15 mouse cellular contexts compared by ENCODE assay signal in genomic region chr14:51988731-51989130, GRCm38 (mm10). TPM values are rescaled to one million over a fixed set of nuclear protein-coding genes. Genes with fewer than 3 reads are reported as not detected.
DNase-seq lines count a peak whose midpoint lies in the region; ATAC-seq and TF ChIP-seq lines count a peak whose summit lies in the region.
"Had no signal": no experiment of that assay in that cellular context is flagged by ENCODE, and none has a peak within 500 bp of the region (broad histone marks: within the 10 kb centered on the region; RNA-seq: fewer than 3 reads in every experiment).

No protein-coding gene starts in this region.

- H3K27ac ChIP-seq in hindbrain, embryonic 10.5 days: peak overlapping the region; percentile 56
- H3K27ac ChIP-seq in hindbrain, embryonic 14.5 days: no peak overlapping the region
- H3K27ac ChIP-seq in kidney, postnatal 0 days: no peak overlapping the region
- no peak overlapping the region for H3K27ac ChIP-seq in forebrain, postnatal 0 days (ENCODE audit: low read depth, low read length)
- H3K27ac ChIP-seq: hindbrain, embryonic 15.5 days; limb, embryonic 15.5 days had no signal

- H3K4me3 ChIP-seq in hindbrain, embryonic 10.5 days: 0 out of 2 replicates have a peak overlapping the region, but pooled peaks have one; percentile 14
- H3K4me3 ChIP-seq in hindbrain, embryonic 14.5 days (replicated peaks; ENCODE audit: low read length): no peak overlapping the region
- no peak overlapping the region for H3K4me3 ChIP-seq in kidney, postnatal 0 days (replicated peaks; ENCODE audit: low read depth, low read length)
- no peak overlapping the region for H3K4me3 ChIP-seq in forebrain, postnatal 0 days (ENCODE audit: low read depth, low read length)
- H3K4me3 ChIP-seq: hindbrain, embryonic 15.5 days; limb, embryonic 15.5 days had no signal

- peaks cover 64% of the 10 kb centered on the region for H3K36me3 ChIP-seq in hindbrain, embryonic 10.5 days
- H3K36me3 ChIP-seq in hindbrain, embryonic 14.5 days (replicated peaks; ENCODE audit: control insufficient read depth, insufficient read depth): peaks cover 61% of the 10 kb centered on the region
- peaks cover 43% of the 10 kb centered on the region for H3K36me3 ChIP-seq in kidney, postnatal 0 days (ENCODE audit: insufficient read depth, low read length)
- H3K36me3 ChIP-seq in forebrain, postnatal 0 days (ENCODE audit: insufficient read depth): peaks cover 50% of the 10 kb centered on the region

- H3K9me3 ChIP-seq in hindbrain, embryonic 10.5 days: no peaks in the 10 kb centered on the region
- H3K9me3 ChIP-seq in hindbrain, embryonic 14.5 days (ENCODE audit: control insufficient read depth, low read length): no peaks in the 10 kb centered on the region
- no peaks in the 10 kb centered on the region for H3K9me3 ChIP-seq in kidney, postnatal 0 days (replicated peaks; ENCODE audit: low read length)
- no peaks in the 10 kb centered on the region for H3K9me3 ChIP-seq in forebrain, postnatal 0 days (ENCODE audit: low read length)
- H3K9me3 ChIP-seq: hindbrain, embryonic 15.5 days; limb, embryonic 15.5 days had no signal

- no peaks in the 10 kb centered on the region for H3K27me3 ChIP-seq in hindbrain, embryonic 10.5 days (ENCODE audit: insufficient read depth, poor library complexity, severe bottlenecking)
- H3K27me3 ChIP-seq in hindbrain, embryonic 14.5 days (ENCODE audit: control insufficient read depth, insufficient read depth, low read length): no peaks in the 10 kb centered on the region
- H3K27me3 ChIP-seq in kidney, postnatal 0 days (ENCODE audit: insufficient read depth, low read length): no peaks in the 10 kb centered on the region
- H3K27me3 ChIP-seq in forebrain, postnatal 0 days (ENCODE audit: insufficient read depth, low read length): no peaks in the 10 kb centered on the region
- H3K27me3 ChIP-seq: hindbrain, embryonic 15.5 days; limb, embryonic 15.5 days had no signal

- ATAC-seq in hindbrain, embryonic 14.5 days (ENCODE audit: low FRiP score): no peak
- ATAC-seq in kidney, postnatal 0 days (replicated peaks; ENCODE audit: low FRiP score, low read depth): peak; percentile 65
- no peak for ATAC-seq in forebrain, postnatal 0 days

- DNase-seq in hindbrain, embryonic 10.5 days (ENCODE audit: low spot score): no peak
- DNase-seq in hindbrain, embryonic 14.5 days (ENCODE audit: low spot score): no peak
- DNase-seq in urinary bladder, postnatal 14 days (ENCODE audit: low spot score): peak; percentile 29
- no peak for DNase-seq in urinary bladder, postnatal 4 days (ENCODE audit: low spot score in 2 of 2)
- DNase-seq in kidney, postnatal 0 days (ENCODE audit: low spot score): peak; percentile 27
- DNase-seq in forebrain, postnatal 0 days: no peak
- DNase-seq in embryo, embryonic 10.5 days (ENCODE audit: low spot score): no peak
- no peak for DNase-seq in urinary bladder, adult 18-20 months (ENCODE audit: low spot score in 2 of 2)
- DNase-seq: adrenal gland, postnatal 14 days; lung, postnatal 14 days; spleen, adult 18-20 months; thymus, adult 18-20 months had no signal

- WGBS in hindbrain, embryonic 10.5 days: 75% methylated on average over 12 of the region's 12 CpGs
- WGBS in hindbrain, embryonic 14.5 days: 81% methylated on average over 12 of the region's 12 CpGs
- 56% methylated on average over 12 of the region's 12 CpGs for WGBS in kidney, postnatal 0 days
- WGBS in forebrain, postnatal 0 days: 77% methylated on average over 12 of the region's 12 CpGs

- no peak overlapping the region for H3K4me2 ChIP-seq in hindbrain, embryonic 14.5 days (replicated peaks)
- H3K4me2 ChIP-seq in kidney, postnatal 0 days (ENCODE audit: low read length): no peak overlapping the region
- H3K4me2 ChIP-seq in forebrain, postnatal 0 days (ENCODE audit: low read depth): no peak overlapping the region
- H3K4me2 ChIP-seq: hindbrain, embryonic 15.5 days; limb, embryonic 15.5 days had no signal

- H3K9ac ChIP-seq in hindbrain, embryonic 14.5 days: no peak overlapping the region
- H3K9ac ChIP-seq in kidney, postnatal 0 days (ENCODE audit: low read depth, low read length): no peak overlapping the region
- no peak overlapping the region for H3K9ac ChIP-seq in forebrain, postnatal 0 days
- H3K9ac ChIP-seq: hindbrain, embryonic 15.5 days; limb, embryonic 15.5 days had no signal

- no peak; the same call in 1 of the 2 replicates for TF ChIP-seq CTCF in kidney, postnatal 0 days (IDR thresholded peaks at IDR 0.05; ENCODE audit: low read depth)
- TF ChIP-seq CTCF in forebrain, postnatal 0 days (IDR thresholded peaks at IDR 0.05; ENCODE audit: low read depth): no peak

- H3K4me1 ChIP-seq in hindbrain, embryonic 10.5 days (replicated peaks): peaks cover 51% of the 10 kb centered on the region
- H3K4me1 ChIP-seq in hindbrain, embryonic 14.5 days (replicated peaks; ENCODE audit: control insufficient read depth, insufficient read depth, low read length): peaks cover 16% of the 10 kb centered on the region
- H3K4me1 ChIP-seq in kidney, postnatal 0 days (replicated peaks; ENCODE audit: insufficient read depth, low read length): peaks cover 5% of the 10 kb centered on the region; the same call in 1 of the 2 replicates
- H3K4me1 ChIP-seq in forebrain, postnatal 0 days (ENCODE audit: insufficient read depth): 0 out of 2 replicates have a peak, but pooled peaks cover 4% of the 10 kb centered on the region

RNA-seq across cellular contexts. Expression of gene Arhgef40, which starts 4.2 kb away (rescaled TPM):
- polyA plus RNA-seq in hindbrain, embryonic 10.5 days (2016; fragmentation: Nextera tagmentation; extraction: Ambion mirVana): 100 and 106 TPM in 2 replicates
- 67.2 and 68.8 TPM in 2 replicates for polyA plus RNA-seq in hindbrain, embryonic 14.5 days (2014; fragmentation: Nextera tagmentation; extraction: Ambion mirVana)
- polyA plus RNA-seq in kidney, postnatal 0 days (2015; fragmentation: Nextera tagmentation; extraction: Ambion mirVana): 58.0 and 61.3 TPM in 2 replicates
- total RNA-seq in forebrain, postnatal 0 days (2014; rRNA removed): 61.6 and 84.6 TPM in 2 replicates
- 27.3 and 46.8 TPM in 2 replicates for polyA plus RNA-seq in forebrain, postnatal 0 days (2015; fragmentation: Nextera tagmentation; extraction: Ambion mirVana)

RNA-seq across cellular contexts. Expression of gene Tmem253, which starts 26.7 kb away (rescaled TPM):
- polyA plus RNA-seq in hindbrain, embryonic 10.5 days (2016; fragmentation: Nextera tagmentation; extraction: Ambion mirVana): 0.80 and 1.0 TPM in 2 replicates
- polyA plus RNA-seq in hindbrain, embryonic 14.5 days (2014; fragmentation: Nextera tagmentation; extraction: Ambion mirVana): 0.29 and 0.37 TPM in 2 replicates
- 1.7 and 2.3 TPM in 2 replicates for polyA plus RNA-seq in kidney, postnatal 0 days (2015; fragmentation: Nextera tagmentation; extraction: Ambion mirVana)
- total RNA-seq in forebrain, postnatal 0 days (2014; rRNA removed): 0.38 TPM in 1 of 2 replicates, not detected in the other
- polyA plus RNA-seq in forebrain, postnatal 0 days (2015; fragmentation: Nextera tagmentation; extraction: Ambion mirVana): 0.67 TPM in 1 of 2 replicates, not detected in the other

RNA-seq across cellular contexts. Expression of gene Zfp219, which starts 31.8 kb away (rescaled TPM):
- 74.3 and 83.6 TPM in 2 replicates for polyA plus RNA-seq in hindbrain, embryonic 10.5 days (2016; fragmentation: Nextera tagmentation; extraction: Ambion mirVana)
- 26.4 and 28.7 TPM in 2 replicates for polyA plus RNA-seq in hindbrain, embryonic 14.5 days (2014; fragmentation: Nextera tagmentation; extraction: Ambion mirVana)
- polyA plus RNA-seq in kidney, postnatal 0 days (2015; fragmentation: Nextera tagmentation; extraction: Ambion mirVana): 34.0 and 35.8 TPM in 2 replicates
- 37.2 and 51.4 TPM in 2 replicates for total RNA-seq in forebrain, postnatal 0 days (2014; rRNA removed)
- polyA plus RNA-seq in forebrain, postnatal 0 days (2015; fragmentation: Nextera tagmentation; extraction: Ambion mirVana): 16.6 and 19.8 TPM in 2 replicates

RNA-seq across cellular contexts. Expression of gene Olfr221, which starts 53.5 kb away (rescaled TPM):
- polyA plus RNA-seq in hindbrain, embryonic 10.5 days (2016; fragmentation: Nextera tagmentation; extraction: Ambion mirVana): not detected in 2 replicates
- not detected in 2 replicates for polyA plus RNA-seq in hindbrain, embryonic 14.5 days (2014; fragmentation: Nextera tagmentation; extraction: Ambion mirVana)
- polyA plus RNA-seq in kidney, postnatal 0 days (2015; fragmentation: Nextera tagmentation; extraction: Ambion mirVana): not detected in 2 replicates
- total RNA-seq in forebrain, postnatal 0 days (2014; rRNA removed): not detected in 2 replicates
- not detected in 2 replicates for polyA plus RNA-seq in forebrain, postnatal 0 days (2015; fragmentation: Nextera tagmentation; extraction: Ambion mirVana)
- total RNA-seq: adrenal gland, postnatal 14 days; layer of hippocampus, postnatal 25 days had no signal
- polyA plus RNA-seq: limb, embryonic 15.5 days had no signal

Comparison
In these comparisons a context has a peak if more than half of its experiments do, and no peak if none do; other contexts are left out.
1. DNase-seq: peak in urinary bladder, postnatal 14 days (single experiment) and kidney, postnatal 0 days (single experiment); none in hindbrain, embryonic 10.5 days (single experiment), hindbrain, embryonic 14.5 days (single experiment), urinary bladder, postnatal 4 days (0 of 2), forebrain, postnatal 0 days (single experiment), embryo, embryonic 10.5 days (single experiment) and urinary bladder, adult 18-20 months (0 of 2).